Mouse (Mus musculus): Measurements from ENCODE around the gene 0610010K14Rik. TPM values are rescaled to one million over a fixed set of nuclear protein-coding genes. Genes with fewer than 3 reads are reported as not detected.

Gene 0610010K14Rik
- total and polyA plus RNA-seq, 2 experiments from 2014 or later, result 47.7 to 102 TPM

- peaks cover 9% of the 10 kb centered on the region; the same call in 1 of the 2 replicates for H3K36me3 ChIP-seq (replicated peaks; ENCODE audit: control insufficient read depth, insufficient read depth, low read length)
- peak within 1 kb of the TSS; percentile 65 for H3K9ac ChIP-seq (replicated peaks; ENCODE audit: low read depth, low read length)
- no peaks in the 10 kb centered on the region for H3K9me3 ChIP-seq (replicated peaks; ENCODE audit: control insufficient read depth, low read length)
- peak within 1 kb of the TSS; percentile 90 for H3K27ac ChIP-seq (ENCODE audit: low read depth)
- H3K4me2 ChIP-seq (ENCODE audit: low read depth, low read length), result peak within 1 kb of the TSS; percentile 60
- H3K4me3 ChIP-seq (ENCODE audit: low read depth, low read length), result peak within 1 kb of the TSS; percentile 51
- DNase-seq (ENCODE audit: low spot score), result no peak
- peaks cover 44% of the 10 kb centered on the region for H3K27me3 ChIP-seq (ENCODE audit: control insufficient read depth, insufficient read depth, low read length)
- peaks cover 12% of the 10 kb centered on the region; the same call in 1 of the 2 replicates for H3K4me1 ChIP-seq (ENCODE audit: control insufficient read depth, insufficient read depth)
- peak; percentile 31 for ATAC-seq (ENCODE audit: insufficient read depth, low read depth)
- WGBS, result 2% methylated on average over 39 of the region's 39 CpGs
- TF ChIP-seq CTCF (IDR thresholded peaks at IDR 0.05; ENCODE audit: low read depth) (no peak), EP300 (IDR thresholded peaks at IDR 0.05; ENCODE audit: low read depth) (no peak)
Measured at GRCm38 (mm10) chr11:70229260-70230010, 8.3 kb downstream of the 0610010K14Rik start, which contains the start of gene Bcl6b. Gene Bcl6b, minus strand, starts transcription at chr11:70229798.

GRCm38 (mm10) chr11:70228828-70229227 lies 8.9 kb downstream of the 0610010K14Rik start:
- DNase-seq (ENCODE audit: low spot score) (peak; percentile 81), ATAC-seq (ENCODE audit: insufficient read depth, low read depth) (peak; percentile 56)
- Histone ChIP-seq H3K4me2 (ENCODE audit: low read depth, low read length) (peak overlapping the region; percentile 60), H3K36me3 (replicated peaks; ENCODE audit: control insufficient read depth, insufficient read depth, low read length) (peaks cover 9% of the 10 kb centered on the region; the same call in 1 of the 2 replicates), H3K9me3 (replicated peaks; ENCODE audit: control insufficient read depth, low read length) (no peaks in the 10 kb centered on the region), H3K27ac (ENCODE audit: low read depth) (peak overlapping the region; percentile 90), H3K27me3 (ENCODE audit: control insufficient read depth, insufficient read depth, low read length) (peaks cover 44% of the 10 kb centered on the region), H3K4me1 (ENCODE audit: control insufficient read depth, insufficient read depth) (peaks cover 12% of the 10 kb centered on the region; the same call in 1 of the 2 replicates), H3K4me3 (ENCODE audit: low read depth, low read length) (peak overlapping the region; percentile 51), H3K9ac (replicated peaks; ENCODE audit: low read depth, low read length) (peak overlapping the region; percentile 65)
- under 1% methylated on average over 19 of the region's 19 CpGs for WGBS
- TF ChIP-seq EP300 (IDR thresholded peaks at IDR 0.05; ENCODE audit: low read depth) (no peak), CTCF (IDR thresholded peaks at IDR 0.05; ENCODE audit: low read depth) (no peak)

- peak overlapping the region; percentile 65 for H3K9ac ChIP-seq (replicated peaks; ENCODE audit: low read depth, low read length)
- DNase-seq (ENCODE audit: low spot score) (no peak), ATAC-seq (ENCODE audit: insufficient read depth, low read depth) (no peak)
- TF ChIP-seq EP300 (IDR thresholded peaks at IDR 0.05; ENCODE audit: low read depth) (no peak), CTCF (IDR thresholded peaks at IDR 0.05; ENCODE audit: low read depth) (no peak)
- H3K9me3 ChIP-seq (replicated peaks; ENCODE audit: control insufficient read depth, low read length), result no peaks in the 10 kb centered on the region
- peak overlapping the region; percentile 90 for H3K27ac ChIP-seq (ENCODE audit: low read depth)
- H3K36me3 ChIP-seq (replicated peaks; ENCODE audit: control insufficient read depth, insufficient read depth, low read length), result peaks cover 9% of the 10 kb centered on the region
- H3K4me1 ChIP-seq (ENCODE audit: control insufficient read depth, insufficient read depth), result 0 out of 2 replicates have a peak, but pooled peaks cover 4% of the 10 kb centered on the region
- WGBS, result 72% methylated on average over 4 of the region's 4 CpGs
- peaks cover 44% of the 10 kb centered on the region for H3K27me3 ChIP-seq (ENCODE audit: control insufficient read depth, insufficient read depth, low read length)
- H3K4me2 ChIP-seq (ENCODE audit: low read depth, low read length), result peak overlapping the region; percentile 60
- peak overlapping the region; percentile 51 for H3K4me3 ChIP-seq (ENCODE audit: low read depth, low read length)
Measured at GRCm38 (mm10) chr11:70227661-70228245, 10.0 kb downstream of the 0610010K14Rik start.

DNA sequence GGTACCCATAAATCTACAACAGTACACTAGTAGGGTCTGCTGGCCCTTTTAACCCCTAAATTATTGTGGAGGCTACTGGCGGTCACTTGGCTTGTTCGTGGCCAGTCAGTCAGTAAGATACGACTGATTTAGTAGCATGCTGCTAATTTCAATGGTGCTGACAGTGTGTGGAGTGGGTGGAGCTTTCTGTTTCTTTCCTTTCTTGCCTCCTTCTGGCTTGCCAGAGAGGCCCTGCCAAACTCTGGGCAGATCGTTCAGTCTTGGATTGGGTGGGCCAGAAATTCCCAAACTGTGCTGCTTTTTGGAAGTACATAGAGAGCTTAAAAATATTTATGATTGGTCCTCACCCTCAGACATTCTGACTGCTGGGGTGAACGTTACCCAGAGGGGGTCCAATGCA lies 10.6 kb downstream of the 0610010K14Rik start:
- ATAC-seq (ENCODE audit: insufficient read depth, low read depth), result no peak

GRCm38 (mm10) chr11:70226602-70226890 lies 11.2 kb downstream of the 0610010K14Rik start:
- no peak for TF ChIP-seq CTCF (IDR thresholded peaks at IDR 0.05; ENCODE audit: low read depth)
- TF ChIP-seq EP300 (IDR thresholded peaks at IDR 0.05; ENCODE audit: low read depth), result no peak
- H3K9ac ChIP-seq (replicated peaks; ENCODE audit: low read depth, low read length), result peak overlapping the region; percentile 65
- DNase-seq (ENCODE audit: low spot score), result no peak
- H3K27me3 ChIP-seq (ENCODE audit: control insufficient read depth, insufficient read depth, low read length), result peaks cover 44% of the 10 kb centered on the region
- peak overlapping the region; percentile 51 for H3K4me3 ChIP-seq (ENCODE audit: low read depth, low read length)
- H3K27ac ChIP-seq (ENCODE audit: low read depth), result peak overlapping the region; percentile 90
- H3K4me2 ChIP-seq (ENCODE audit: low read depth, low read length), result peak overlapping the region; percentile 60
- ATAC-seq (ENCODE audit: insufficient read depth, low read depth), result no peak
- 7% methylated on average over 18 of the region's 18 CpGs for WGBS
- H3K36me3 ChIP-seq (replicated peaks; ENCODE audit: control insufficient read depth, insufficient read depth, low read length), result peaks cover 9% of the 10 kb centered on the region
- 0 out of 2 replicates have a peak, but pooled peaks cover 7% of the 10 kb centered on the region for H3K4me1 ChIP-seq (ENCODE audit: control insufficient read depth, insufficient read depth)
- H3K9me3 ChIP-seq (replicated peaks; ENCODE audit: control insufficient read depth, low read length), result no peaks in the 10 kb centered on the region

More for the DNA sequence above, 10.6 kb downstream of the 0610010K14Rik start:
- no peak for DNase-seq (ENCODE audit: low spot score)
- H3K4me3 ChIP-seq (ENCODE audit: low read depth, low read length), result peak overlapping the region; percentile 51
- H3K9me3 ChIP-seq (replicated peaks; ENCODE audit: control insufficient read depth, low read length), result no peaks in the 10 kb centered on the region
- H3K27me3 ChIP-seq (ENCODE audit: control insufficient read depth, insufficient read depth, low read length), result peaks cover 44% of the 10 kb centered on the region
- TF ChIP-seq EP300 (IDR thresholded peaks at IDR 0.05; ENCODE audit: low read depth), result no peak
- no peak for TF ChIP-seq CTCF (IDR thresholded peaks at IDR 0.05; ENCODE audit: low read depth)
- WGBS, result 21% methylated on average over 5 of the region's 5 CpGs
- peak overlapping the region; percentile 60 for H3K4me2 ChIP-seq (ENCODE audit: low read depth, low read length)
- peak overlapping the region; percentile 65 for H3K9ac ChIP-seq (replicated peaks; ENCODE audit: low read depth, low read length)
- peaks cover 9% of the 10 kb centered on the region for H3K36me3 ChIP-seq (replicated peaks; ENCODE audit: control insufficient read depth, insufficient read depth, low read length)
- peak overlapping the region; percentile 90 for H3K27ac ChIP-seq (ENCODE audit: low read depth)
- 0 out of 2 replicates have a peak, but pooled peaks cover 4% of the 10 kb centered on the region for H3K4me1 ChIP-seq (ENCODE audit: control insufficient read depth, insufficient read depth)
